ENCODE assay signal across 7 mouse cellular contexts in genomic region chr16:31004321-31004682, GRCm38 (mm10).
DNase-seq lines count a peak whose midpoint lies in the region; ATAC-seq and TF ChIP-seq lines count a peak whose summit lies in the region.

No protein-coding gene starts in this region.

- TF ChIP-seq CTCF in liver, postnatal 0 days (IDR thresholded peaks at IDR 0.05; ENCODE audit: low read depth), result no peak
- TF ChIP-seq CTCF in thymus, adult 2 months (IDR thresholded peaks at IDR 0.05; ENCODE audit: borderline replicate concordance, control insufficient read depth, extremely low read depth, insufficient read depth, low read length, poor library complexity), result no peak

- WGBS in kidney, embryonic 16.5 days, result 36% methylated on average over 2 of the region's 2 CpGs
- 30% methylated on average over 2 of the region's 2 CpGs for WGBS in hindbrain, embryonic 10.5 days
- 45% methylated on average over 2 of the region's 2 CpGs for WGBS in liver, postnatal 0 days (ENCODE audit: insufficient replicate concordance)
- WGBS in thymus, adult 2 months, result 20% methylated on average over 2 of the region's 2 CpGs

- no peak for TF ChIP-seq POLR2A in thymus, adult 2 months (IDR thresholded peaks at IDR 0.05; ENCODE audit: control insufficient read depth, extremely low read depth, insufficient read depth, low read length, poor library complexity)

- no peaks in the 10 kb centered on the region for H3K36me3 ChIP-seq in kidney, embryonic 16.5 days (ENCODE audit: insufficient read depth, low read length)
- H3K36me3 ChIP-seq in hindbrain, embryonic 10.5 days, result peaks cover 10% of the 10 kb centered on the region; the same call in 1 of the 2 replicates
- H3K36me3 ChIP-seq in liver, postnatal 0 days (replicated peaks; ENCODE audit: insufficient read depth, low read length), result no peaks in the 10 kb centered on the region
- no peaks in the 10 kb centered on the region for H3K36me3 ChIP-seq in thymus, adult 2 months (ENCODE audit: control insufficient read depth, insufficient read depth, low read length)

- TF ChIP-seq EP300 in liver, postnatal 0 days (IDR thresholded peaks at IDR 0.05; ENCODE audit: low read depth), result no peak

- H3K4me2 ChIP-seq in kidney, embryonic 16.5 days (replicated peaks; ENCODE audit: low read depth, low read length), result no peak overlapping the region
- H3K4me2 ChIP-seq in liver, postnatal 0 days (ENCODE audit: low read depth, low read length), result no peak overlapping the region

- peak overlapping the region; percentile 83 for H3K27ac ChIP-seq in kidney, embryonic 16.5 days (ENCODE audit: low read length)
- peak overlapping the region; percentile 77 for H3K27ac ChIP-seq in brown adipose tissue, adult 24 weeks (replicated peaks; ENCODE audit: low read depth, low read length)
- H3K27ac ChIP-seq in hindbrain, embryonic 10.5 days, result peak overlapping the region; percentile 41
- peak overlapping the region; percentile 8; the same call in 1 of the 2 replicates for H3K27ac ChIP-seq in liver, postnatal 0 days (ENCODE audit: low read depth)
- H3K27ac ChIP-seq in thymus, adult 2 months (ENCODE audit: control insufficient read depth, insufficient read depth, low read length), result no peak overlapping the region

- DNase-seq in kidney, postnatal 14 days, result no peak
- DNase-seq in hindbrain, embryonic 10.5 days (ENCODE audit: low spot score), result no peak
- no peak for DNase-seq in liver, postnatal 0 days
- no peak for DNase-seq in urinary bladder, postnatal 36 days (ENCODE audit: low spot score in 2 of 2)
- no peak for DNase-seq in thymus, adult 2 months

- H3K4me3 ChIP-seq in kidney, embryonic 16.5 days (ENCODE audit: low read length), result no peak overlapping the region
- no peak overlapping the region for H3K4me3 ChIP-seq in brown adipose tissue, adult 24 weeks (ENCODE audit: insufficient read depth, low read depth, low read length)
- no peak overlapping the region for H3K4me3 ChIP-seq in hindbrain, embryonic 10.5 days
- H3K4me3 ChIP-seq in liver, postnatal 0 days (ENCODE audit: low read depth, low read length), result no peak overlapping the region
- H3K4me3 ChIP-seq in thymus, adult 2 months (ENCODE audit: control insufficient read depth, insufficient read depth, low read length), result no peak overlapping the region

- H3K27me3 ChIP-seq in kidney, embryonic 16.5 days (ENCODE audit: insufficient read depth, low read length), result no peaks in the 10 kb centered on the region
- H3K27me3 ChIP-seq in hindbrain, embryonic 10.5 days (ENCODE audit: insufficient read depth, poor library complexity, severe bottlenecking), result no peaks in the 10 kb centered on the region
- H3K27me3 ChIP-seq in liver, postnatal 0 days (ENCODE audit: insufficient read depth, low read length), result no peaks in the 10 kb centered on the region
- H3K27me3 ChIP-seq in thymus, adult 2 months (ENCODE audit: control insufficient read depth, insufficient read depth, low read length), result no peaks in the 10 kb centered on the region

- ATAC-seq in kidney, embryonic 16.5 days (ENCODE audit: low FRiP score, low TSS enrichment), result peak; percentile 49; the same call in 1 of the 2 replicates
- ATAC-seq in liver, postnatal 0 days, result no peak

- H3K9ac ChIP-seq in kidney, embryonic 16.5 days (replicated peaks; ENCODE audit: low read length), result no peak overlapping the region
- H3K9ac ChIP-seq in liver, postnatal 0 days (replicated peaks), result no peak overlapping the region

- no peaks in the 10 kb centered on the region for H3K9me3 ChIP-seq in kidney, embryonic 16.5 days (ENCODE audit: low read length)
- H3K9me3 ChIP-seq in hindbrain, embryonic 10.5 days, result no peaks in the 10 kb centered on the region
- no peaks in the 10 kb centered on the region for H3K9me3 ChIP-seq in liver, postnatal 0 days (ENCODE audit: low read length)

- peaks cover 32% of the 10 kb centered on the region for H3K4me1 ChIP-seq in kidney, embryonic 16.5 days (ENCODE audit: insufficient read depth, low read length)
- peaks cover 41% of the 10 kb centered on the region for H3K4me1 ChIP-seq in brown adipose tissue, adult 24 weeks (ENCODE audit: control insufficient read depth, insufficient read depth, insufficient read length, low read length)
- peaks cover 59% of the 10 kb centered on the region for H3K4me1 ChIP-seq in hindbrain, embryonic 10.5 days (replicated peaks)
- peaks cover 2% of the 10 kb centered on the region; the same call in 1 of the 2 replicates for H3K4me1 ChIP-seq in liver, postnatal 0 days (ENCODE audit: insufficient read depth)
- H3K4me1 ChIP-seq in thymus, adult 2 months (replicated peaks; ENCODE audit: control insufficient read depth, insufficient read depth, low read length), result peaks cover 31% of the 10 kb centered on the region
